Mouse (Mus musculus) layer of hippocampus, adult 18-20 months (tissue): ENCODE results near the gene Cebpe. TPM values are rescaled to one million over a fixed set of nuclear protein-coding genes. Genes with fewer than 3 reads are reported as not detected.

Source experiments
- DNase-seq, 2 experiments: peaks; one replicate each; pipeline ENCODE4 v3.0.0; 2022; ENCODE audit warnings: low spot score in 2 of 2
- long read RNA-seq: library from polyadenylated mRNA; stranded (forward); transcript quantifications from one replicate; pipeline ENCODE4 v2.0.0, GENCODE M21; 2021
- total RNA-seq, 2 experiments: library from RNA; stranded (reverse); gene quantifications; 2 replicates each; pipeline ENCODE4 v1.2.3; 2021

Gene Cebpe
- not detected for total RNA-seq
- long read RNA-seq: 0 reads

DNA sequence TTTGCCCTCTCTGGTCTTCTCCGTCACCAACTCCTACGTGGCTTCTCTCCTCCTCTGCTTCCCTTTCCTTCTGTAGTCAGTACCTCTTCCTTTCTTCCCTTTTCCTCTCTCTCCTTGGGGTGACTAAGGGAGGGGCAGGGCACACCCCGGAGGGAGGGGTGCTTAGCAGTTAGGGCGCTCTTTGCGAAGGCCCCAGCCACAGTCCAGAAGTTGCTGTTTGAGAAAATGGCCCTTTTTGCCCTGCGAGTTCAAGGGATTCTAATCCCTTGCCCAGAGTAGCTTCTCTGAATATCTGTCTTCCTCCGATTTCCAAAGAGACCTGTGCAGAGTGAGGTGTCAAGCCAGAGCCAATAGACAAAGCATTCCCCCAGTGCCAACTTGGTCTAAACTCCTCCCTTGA, at the start of gene Cebpe:
TSS of gene Cebpe (minus strand) at position 101 of the 400 bp plus-strand sequence.
- no peak for DNase-seq

GRCm38 (mm10) chr14:54756382-54756781, 44.4 kb upstream of the Cebpe start:
- no peak for DNase-seq

- peak in 1 of 2 experiments; percentile 63 for DNase-seq
Measured at GRCm38 (mm10) chr14:54754602-54755018, 42.6 kb upstream of the Cebpe start.

- DNase-seq: no peak
Measured at GRCm38 (mm10) chr14:54753986-54754601, 42.1 kb upstream of the Cebpe start.

DNA sequence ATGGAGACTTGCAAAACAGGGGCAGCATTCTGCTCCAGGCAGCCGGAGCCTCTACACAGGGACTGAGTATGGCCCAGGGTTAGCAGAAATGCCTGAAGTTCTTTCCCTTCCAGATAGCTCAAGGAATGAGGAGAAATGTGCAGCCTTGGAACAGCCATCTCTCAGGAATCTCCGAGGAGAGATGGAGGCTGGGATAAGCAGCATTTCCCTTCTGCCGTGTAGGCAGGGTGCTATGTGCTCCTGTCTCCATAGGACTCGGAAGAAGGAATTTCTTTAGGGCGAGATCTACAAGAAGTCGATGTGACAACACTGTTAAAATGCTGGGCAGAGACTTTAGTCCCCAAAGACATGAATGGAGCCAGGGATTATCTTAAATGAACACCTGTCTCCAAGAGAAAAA, 41.0 kb upstream of the Cebpe start:
- no peak for DNase-seq

- no peak for DNase-seq
Measured at GRCm38 (mm10) chr14:54751768-54752167, 39.8 kb upstream of the Cebpe start.

DNA sequence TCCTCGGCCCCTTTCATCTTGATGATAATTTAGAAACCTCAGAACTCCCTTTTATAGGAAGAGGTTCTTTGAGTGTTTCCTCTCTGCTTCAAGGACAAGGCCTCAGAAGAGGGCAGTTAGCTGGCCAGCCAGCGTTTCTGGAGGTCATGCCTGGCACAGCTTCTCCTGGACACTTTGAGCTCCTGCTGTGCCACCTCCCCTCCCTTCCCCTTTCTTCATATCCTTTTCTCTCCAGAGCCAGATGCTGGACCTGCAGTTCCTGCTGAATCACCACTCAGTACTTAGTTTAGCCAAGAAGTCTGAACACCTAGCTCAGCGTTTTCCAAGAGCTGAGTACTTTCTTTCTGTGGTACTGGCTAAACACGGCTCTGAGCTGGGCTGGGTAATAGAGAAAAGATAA, 37.3 kb upstream of the Cebpe start:
- no peak for DNase-seq

GRCm38 (mm10) chr14:54747942-54748917, 36.3 kb upstream of the Cebpe start:
- no peak for DNase-seq

GRCm38 (mm10) chr14:54746038-54746437, 34.1 kb upstream of the Cebpe start:
- DNase-seq: no peak

DNA sequence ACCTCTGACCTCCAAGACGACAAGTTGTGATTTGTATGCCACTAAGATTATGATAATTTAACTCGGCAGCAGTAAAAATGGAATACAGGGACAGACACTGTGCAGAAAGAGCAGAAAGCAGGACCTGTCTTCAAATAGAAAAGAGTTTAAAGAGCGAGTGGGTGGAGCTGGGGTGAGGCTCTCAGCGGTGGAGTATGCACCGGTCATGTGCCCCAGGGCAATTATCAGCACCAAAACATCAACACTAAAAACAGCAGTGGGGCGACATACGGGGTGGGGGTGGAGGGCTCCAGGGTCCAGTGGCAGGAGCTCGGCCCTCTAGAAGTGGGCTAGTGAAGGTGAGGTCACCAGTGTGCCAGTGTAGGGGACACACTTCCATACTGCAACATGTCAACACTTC, 32.5 kb upstream of the Cebpe start:
- no peak for DNase-seq

DNA sequence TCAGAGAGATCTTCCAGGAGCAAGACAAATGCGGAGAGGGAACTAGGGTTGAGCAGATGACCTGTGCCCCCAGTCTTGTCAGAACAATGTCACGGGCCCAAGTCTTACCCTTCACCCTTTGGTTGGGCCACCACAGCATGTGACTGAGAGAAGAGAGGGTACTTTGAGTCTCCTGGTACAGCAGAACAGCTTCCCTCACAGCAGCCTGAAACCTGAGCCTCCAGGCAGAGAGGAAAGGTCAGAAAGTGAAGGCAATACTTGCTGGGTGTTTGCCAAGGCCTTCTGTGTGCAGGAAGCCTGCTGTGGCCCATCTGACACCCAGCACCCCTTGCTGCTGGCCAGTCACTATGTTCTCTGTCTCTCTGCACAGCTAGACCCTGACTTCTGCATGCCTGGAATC, 30.4 kb upstream of the Cebpe start:
- DNase-seq: no peak

DNA sequence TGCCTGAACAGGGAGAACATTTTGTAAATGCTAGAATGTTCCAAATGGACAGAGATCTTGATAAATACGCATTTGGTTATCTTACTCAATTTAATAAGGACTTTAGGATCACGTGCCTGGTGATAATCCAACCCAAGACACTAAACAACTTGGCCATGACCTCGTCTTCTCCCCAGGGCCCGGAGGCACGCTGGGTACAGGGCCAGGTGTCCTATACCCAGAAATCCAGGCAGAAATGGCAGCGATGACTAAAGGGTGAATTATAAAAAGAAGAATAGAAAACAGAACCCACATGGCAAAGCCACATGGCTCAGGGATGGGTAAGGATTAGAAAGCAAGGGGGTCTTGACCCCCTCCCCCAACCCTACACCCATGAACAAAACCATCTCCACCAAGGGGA, 29.7 kb upstream of the Cebpe start:
- DNase-seq: no peak

DNA sequence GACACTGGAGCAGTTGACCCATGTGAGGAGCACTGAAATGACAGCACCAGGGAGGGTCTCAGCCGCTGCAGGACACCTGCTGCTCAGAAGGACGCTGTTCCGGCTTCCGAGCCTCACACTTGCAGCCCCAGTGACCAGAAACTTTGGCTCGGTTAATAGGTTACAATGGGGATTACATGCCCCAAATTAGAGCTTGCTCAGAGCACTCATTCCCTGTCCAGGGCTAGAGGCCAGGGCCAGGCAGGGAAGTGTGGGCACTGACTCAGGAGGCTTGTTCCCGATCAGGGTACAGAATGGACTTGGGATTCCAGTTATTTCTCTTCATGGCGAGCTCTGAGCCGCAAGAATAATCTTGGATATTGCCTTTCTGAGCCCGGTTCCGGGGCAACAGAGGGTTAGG, 25.7 kb upstream of the Cebpe start:
- DNase-seq: no peak

- peak; percentile 69 to 74 for DNase-seq
Measured at GRCm38 (mm10) chr14:54736555-54737552, 24.9 kb upstream of the Cebpe start.

DNA sequence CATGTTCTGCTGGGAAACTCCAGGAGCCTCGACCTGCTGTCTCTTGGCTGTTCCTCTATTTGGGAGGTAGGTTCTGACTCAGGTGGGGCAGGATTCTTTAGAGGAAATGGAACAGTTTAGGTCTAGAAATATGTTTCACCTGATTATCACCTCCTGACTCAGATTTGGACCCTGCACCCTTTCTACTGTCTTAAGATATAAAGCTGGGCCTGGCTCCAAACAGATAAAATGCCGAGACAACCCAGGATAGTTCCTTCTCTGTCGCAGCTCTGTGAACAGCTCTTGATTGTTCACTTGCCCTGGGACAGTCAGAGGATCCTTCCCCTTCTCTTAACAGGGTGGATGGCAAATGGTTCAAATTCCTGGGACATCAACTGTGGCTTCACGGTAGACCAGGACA, 23.2 kb upstream of the Cebpe start:
- no peak for DNase-seq

- no peak for DNase-seq
Measured at GRCm38 (mm10) chr14:54734004-54734403, 22.0 kb upstream of the Cebpe start.

DNA sequence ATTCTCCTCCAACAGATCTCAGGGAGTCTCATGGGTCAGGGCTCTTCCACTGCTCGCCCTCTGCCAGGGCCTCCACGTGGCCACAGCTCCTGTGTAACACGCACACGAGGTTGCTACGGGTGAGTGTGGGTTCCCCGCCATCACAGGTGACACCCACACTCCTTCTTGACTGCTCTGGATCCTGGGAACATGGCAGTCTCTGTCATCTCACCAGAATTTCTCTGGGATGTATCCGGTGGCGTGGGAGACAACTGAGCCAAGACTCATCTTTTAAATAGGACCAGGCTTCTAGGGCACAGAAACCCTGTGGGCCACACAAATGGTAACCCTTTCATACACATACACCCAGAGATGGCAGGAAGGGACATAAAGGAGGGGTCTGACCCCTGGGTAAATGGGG, 20.2 kb upstream of the Cebpe start:
- DNase-seq: no peak

DNA sequence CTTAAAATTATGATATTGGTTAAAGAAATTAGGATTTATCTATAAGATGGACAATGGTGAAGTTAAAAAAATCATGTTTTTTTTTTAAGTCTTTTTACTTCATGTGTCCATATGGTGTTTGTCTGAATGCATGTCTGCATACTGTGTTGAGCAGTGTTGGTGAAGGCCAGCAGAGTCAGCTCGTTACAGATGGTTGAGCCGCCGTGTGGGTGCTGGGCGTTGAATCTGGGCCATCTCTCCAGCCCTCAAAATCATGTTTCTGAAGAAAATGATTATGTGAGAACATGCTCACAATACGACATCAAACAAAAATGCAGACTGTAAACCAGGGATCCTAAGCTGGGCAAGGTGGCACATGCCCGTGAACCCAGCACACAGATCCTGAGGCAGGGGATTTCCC, 18.3 kb upstream of the Cebpe start:
- peak; percentile 54 to 71 for DNase-seq

DNA sequence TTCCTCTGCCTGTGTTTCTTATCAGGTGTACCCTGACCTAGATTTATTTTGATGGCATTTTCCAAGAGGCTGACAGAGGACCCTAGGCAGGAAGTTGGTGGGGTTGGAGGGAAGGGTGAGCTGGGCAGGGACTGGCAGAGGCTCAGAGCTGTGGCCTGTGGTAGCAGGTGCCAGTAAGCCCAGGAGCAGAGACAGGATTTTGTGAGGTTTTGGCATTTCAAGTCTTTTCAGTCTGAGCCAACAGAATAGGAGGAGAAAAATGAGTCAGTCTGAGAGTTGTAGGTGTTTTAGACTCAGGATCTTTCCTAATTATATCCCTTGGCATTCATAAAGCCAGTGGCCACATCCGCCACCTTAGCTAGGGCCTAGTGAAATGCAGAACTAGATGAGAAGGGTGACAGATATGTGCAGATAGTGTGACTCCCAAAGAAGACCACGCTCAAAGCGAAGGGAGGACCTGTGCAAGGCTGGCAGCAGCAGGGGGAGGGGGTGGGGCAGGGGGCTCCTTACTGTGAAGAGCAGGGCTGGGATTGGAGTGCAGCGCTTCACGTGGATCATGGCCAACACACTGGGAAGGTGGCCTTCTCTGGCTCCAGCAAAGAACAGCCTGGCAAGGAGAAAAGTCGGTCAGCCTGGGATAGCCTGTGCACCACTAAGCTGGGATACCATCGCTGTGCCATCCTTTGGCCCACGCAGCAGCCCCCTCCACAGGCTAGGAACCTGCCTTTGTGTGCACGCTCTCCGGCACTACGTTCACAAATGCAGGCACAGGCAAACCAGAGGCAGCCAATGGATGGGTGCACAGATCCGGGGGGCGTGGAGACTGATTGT, 17.1 kb upstream of the Cebpe start:
- DNase-seq: no peak

DNA sequence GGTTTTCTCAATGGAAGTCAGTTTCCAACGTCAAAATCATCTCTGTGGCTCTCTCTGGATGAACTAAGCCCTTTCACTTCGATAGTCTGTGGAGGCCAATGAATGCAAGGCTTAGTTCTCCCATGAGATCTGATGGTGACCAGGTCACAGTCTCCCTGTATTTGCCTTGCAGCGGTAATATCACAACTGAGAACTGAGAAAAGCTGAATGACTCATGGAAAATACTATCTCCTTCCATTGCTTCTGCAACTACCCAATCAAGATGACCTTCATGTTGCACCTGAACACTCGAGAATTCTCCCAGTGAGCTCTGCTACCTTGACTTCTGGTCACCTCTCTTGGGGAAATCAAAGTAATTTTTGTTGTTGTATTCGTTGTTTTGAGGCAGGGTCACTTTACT, 15.6 kb upstream of the Cebpe start:
- no peak for DNase-seq
